Mouse (Mus musculus): ENCODE data around the gene Nav1. TPM values are rescaled to one million over a fixed set of nuclear protein-coding genes. Genes with fewer than 3 reads are reported as not detected.

Nav1 gene
- polyA plus RNA-seq, 1 experiment from 2014 or later, result 48.8 TPM

- 98% methylated on average over 7 of the region's 7 CpGs for WGBS
- H3K4me3 ChIP-seq (ENCODE audit: low read length), result no peak overlapping the region
Observed at GRCm38 (mm10) chr1:135536822-135537221, 70.3 kb downstream of the Nav1 start.

GRCm38 (mm10) chr1:135536326-135536725, 70.8 kb downstream of the Nav1 start:
- Histone ChIP-seq H3K27me3 (replicated peaks; ENCODE audit: control insufficient read depth, insufficient read depth, low read length) (no peaks in the 10 kb centered on the region), H3K4me1 (ENCODE audit: control insufficient read depth, insufficient read depth, low read depth, low read length) (no peaks in the 10 kb centered on the region; the same call in 1 of the 2 replicates), H3K27ac (ENCODE audit: low read depth, low read length) (no peak overlapping the region), H3K4me3 (ENCODE audit: low read length) (no peak overlapping the region), H3K4me2 (ENCODE audit: low read length) (no peak overlapping the region), H3K9ac (ENCODE audit: low read depth, low read length) (no peak overlapping the region), H3K9me3 (ENCODE audit: control insufficient read depth, low read length) (no peaks in the 10 kb centered on the region), H3K36me3 (ENCODE audit: control insufficient read depth, insufficient read depth, low read length) (peaks cover 9% of the 10 kb centered on the region)
- WGBS, result 44% methylated on average over 2 of the region's 2 CpGs
- no peak for ATAC-seq

More at GRCm38 (mm10) chr1:135536822-135537221, 70.3 kb downstream of the Nav1 start:
- H3K4me1 ChIP-seq (ENCODE audit: control insufficient read depth, insufficient read depth, low read depth, low read length), result no peaks in the 10 kb centered on the region; the same call in 1 of the 2 replicates
- no peak overlapping the region for H3K4me2 ChIP-seq (ENCODE audit: low read length)
- no peak overlapping the region for H3K27ac ChIP-seq (ENCODE audit: low read depth, low read length)
- no peak overlapping the region for H3K9ac ChIP-seq (ENCODE audit: low read depth, low read length)
- no peak for ATAC-seq
- peaks cover 9% of the 10 kb centered on the region; the same call in 1 of the 2 replicates for H3K36me3 ChIP-seq (ENCODE audit: control insufficient read depth, insufficient read depth, low read length)
- no peaks in the 10 kb centered on the region for H3K9me3 ChIP-seq (ENCODE audit: control insufficient read depth, low read length)
- H3K27me3 ChIP-seq (replicated peaks; ENCODE audit: control insufficient read depth, insufficient read depth, low read length), result no peaks in the 10 kb centered on the region

- peaks cover 15% of the 10 kb centered on the region for H3K36me3 ChIP-seq (ENCODE audit: control insufficient read depth, insufficient read depth, low read length)
Observed at GRCm38 (mm10) chr1:135535256-135535655, 71.8 kb downstream of the Nav1 start.

GRCm38 (mm10) chr1:135534782-135535181, 72.3 kb downstream of the Nav1 start:
- Histone ChIP-seq H3K9me3 (ENCODE audit: control insufficient read depth, low read length) (no peaks in the 10 kb centered on the region), H3K36me3 (ENCODE audit: control insufficient read depth, insufficient read depth, low read length) (peaks cover 15% of the 10 kb centered on the region), H3K4me1 (ENCODE audit: control insufficient read depth, insufficient read depth, low read depth, low read length) (no peaks in the 10 kb centered on the region; the same call in 1 of the 2 replicates), H3K27me3 (replicated peaks; ENCODE audit: control insufficient read depth, insufficient read depth, low read length) (no peaks in the 10 kb centered on the region), H3K9ac (ENCODE audit: low read depth, low read length) (no peak overlapping the region; the same call in 1 of the 2 replicates), H3K4me2 (ENCODE audit: low read length) (no peak overlapping the region), H3K4me3 (ENCODE audit: low read length) (no peak overlapping the region), H3K27ac (ENCODE audit: low read depth, low read length) (no peak overlapping the region)
- no peak for ATAC-seq
- 51% methylated on average over 4 of the region's 4 CpGs for WGBS

More at GRCm38 (mm10) chr1:135535256-135535655, 71.8 kb downstream of the Nav1 start:
- Histone ChIP-seq H3K9ac (ENCODE audit: low read depth, low read length) (peak overlapping the region; percentile 22; the same call in 1 of the 2 replicates), H3K9me3 (ENCODE audit: control insufficient read depth, low read length) (no peaks in the 10 kb centered on the region), H3K4me2 (ENCODE audit: low read length) (no peak overlapping the region), H3K27ac (ENCODE audit: low read depth, low read length) (no peak overlapping the region), H3K27me3 (replicated peaks; ENCODE audit: control insufficient read depth, insufficient read depth, low read length) (no peaks in the 10 kb centered on the region), H3K4me3 (ENCODE audit: low read length) (no peak overlapping the region), H3K4me1 (ENCODE audit: control insufficient read depth, insufficient read depth, low read depth, low read length) (no peaks in the 10 kb centered on the region; the same call in 1 of the 2 replicates)
- no peak for ATAC-seq
- 41% methylated on average over 4 of the region's 4 CpGs for WGBS

- no peak for ATAC-seq
- Histone ChIP-seq H3K9ac (ENCODE audit: low read depth, low read length) (no peak overlapping the region), H3K27me3 (replicated peaks; ENCODE audit: control insufficient read depth, insufficient read depth, low read length) (no peaks in the 10 kb centered on the region), H3K36me3 (ENCODE audit: control insufficient read depth, insufficient read depth, low read length) (peaks cover 15% of the 10 kb centered on the region), H3K4me2 (ENCODE audit: low read length) (no peak overlapping the region), H3K27ac (ENCODE audit: low read depth, low read length) (no peak overlapping the region), H3K4me3 (ENCODE audit: low read length) (no peak overlapping the region), H3K4me1 (ENCODE audit: control insufficient read depth, insufficient read depth, low read depth, low read length) (no peaks in the 10 kb centered on the region; the same call in 1 of the 2 replicates), H3K9me3 (ENCODE audit: control insufficient read depth, low read length) (no peaks in the 10 kb centered on the region)
- 93% methylated on average over 4 of the region's 4 CpGs for WGBS
Observed at GRCm38 (mm10) chr1:135534070-135534469, 73.0 kb downstream of the Nav1 start.

- H3K4me3 ChIP-seq (ENCODE audit: low read length), result no peak overlapping the region
- 0 out of 2 replicates have a peak, but pooled peaks have one; percentile 13 for ATAC-seq
- H3K4me2 ChIP-seq (ENCODE audit: low read length), result no peak overlapping the region
- no peak overlapping the region for H3K27ac ChIP-seq (ENCODE audit: low read depth, low read length)
- H3K4me1 ChIP-seq (ENCODE audit: control insufficient read depth, insufficient read depth, low read depth, low read length), result no peaks in the 10 kb centered on the region; the same call in 1 of the 2 replicates
- no peak overlapping the region for H3K9ac ChIP-seq (ENCODE audit: low read depth, low read length)
- H3K27me3 ChIP-seq (replicated peaks; ENCODE audit: control insufficient read depth, insufficient read depth, low read length), result no peaks in the 10 kb centered on the region
- H3K9me3 ChIP-seq (ENCODE audit: control insufficient read depth, low read length), result no peaks in the 10 kb centered on the region
- 90% methylated on average over 23 of the region's 23 CpGs for WGBS
- H3K36me3 ChIP-seq (ENCODE audit: control insufficient read depth, insufficient read depth, low read length), result peaks cover 20% of the 10 kb centered on the region
Observed at GRCm38 (mm10) chr1:135532383-135532782, 74.7 kb downstream of the Nav1 start.

- Histone ChIP-seq H3K4me1 (ENCODE audit: control insufficient read depth, insufficient read depth, low read depth, low read length) (no peaks in the 10 kb centered on the region; the same call in 1 of the 2 replicates), H3K9me3 (ENCODE audit: control insufficient read depth, low read length) (no peaks in the 10 kb centered on the region), H3K4me2 (ENCODE audit: low read length) (no peak overlapping the region), H3K36me3 (ENCODE audit: control insufficient read depth, insufficient read depth, low read length) (peaks cover 20% of the 10 kb centered on the region), H3K4me3 (ENCODE audit: low read length) (no peak overlapping the region), H3K9ac (ENCODE audit: low read depth, low read length) (no peak overlapping the region), H3K27me3 (replicated peaks; ENCODE audit: control insufficient read depth, insufficient read depth, low read length) (no peaks in the 10 kb centered on the region), H3K27ac (ENCODE audit: low read depth, low read length) (no peak overlapping the region)
- no peak for ATAC-seq
- WGBS, result 92% methylated on average over 6 of the region's 6 CpGs
Observed at GRCm38 (mm10) chr1:135531981-135532380, 75.1 kb downstream of the Nav1 start.

GRCm38 (mm10) chr1:135531081-135531480, 76.0 kb downstream of the Nav1 start:
- no peaks in the 10 kb centered on the region; the same call in 1 of the 2 replicates for H3K4me1 ChIP-seq (ENCODE audit: control insufficient read depth, insufficient read depth, low read depth, low read length)
- no peaks in the 10 kb centered on the region for H3K9me3 ChIP-seq (ENCODE audit: control insufficient read depth, low read length)
- no peak overlapping the region for H3K27ac ChIP-seq (ENCODE audit: low read depth, low read length)
- H3K9ac ChIP-seq (ENCODE audit: low read depth, low read length), result peak overlapping the region; percentile 9; the same call in 1 of the 2 replicates
- H3K36me3 ChIP-seq (ENCODE audit: control insufficient read depth, insufficient read depth, low read length), result peaks cover 20% of the 10 kb centered on the region
- ATAC-seq, result peak; percentile 47
- 50% methylated on average over 10 of the region's 10 CpGs for WGBS
- H3K27me3 ChIP-seq (replicated peaks; ENCODE audit: control insufficient read depth, insufficient read depth, low read length), result no peaks in the 10 kb centered on the region
- no peak overlapping the region for H3K4me3 ChIP-seq (ENCODE audit: low read length)
- no peak overlapping the region for H3K4me2 ChIP-seq (ENCODE audit: low read length)

GRCm38 (mm10) chr1:135524518-135524860, 82.6 kb downstream of the Nav1 start:
- Histone ChIP-seq H3K9ac (ENCODE audit: low read depth, low read length) (no peak overlapping the region), H3K27me3 (replicated peaks; ENCODE audit: control insufficient read depth, insufficient read depth, low read length) (no peaks in the 10 kb centered on the region), H3K27ac (ENCODE audit: low read depth, low read length) (no peak overlapping the region), H3K4me2 (ENCODE audit: low read length) (no peak overlapping the region), H3K4me3 (ENCODE audit: low read length) (no peak overlapping the region), H3K4me1 (ENCODE audit: control insufficient read depth, insufficient read depth, low read depth, low read length) (peaks cover 3% of the 10 kb centered on the region; the same call in 1 of the 2 replicates), H3K9me3 (ENCODE audit: control insufficient read depth, low read length) (no peaks in the 10 kb centered on the region), H3K36me3 (ENCODE audit: control insufficient read depth, insufficient read depth, low read length) (peaks cover 8% of the 10 kb centered on the region)
- 66% methylated on average over 4 of the region's 4 CpGs for WGBS
- ATAC-seq, result no peak
